Mouse (Mus musculus) embryo, embryonic 11.5 days (tissue): ENCODE results near the gene Zfand3.

Experiments used
- DNase-seq: peaks from one replicate; pipeline ENCODE4 v3.0.0-alpha.2; 2012; ENCODE audit warnings: low read depth, low spot score

The Zfand3 gene

DNA sequence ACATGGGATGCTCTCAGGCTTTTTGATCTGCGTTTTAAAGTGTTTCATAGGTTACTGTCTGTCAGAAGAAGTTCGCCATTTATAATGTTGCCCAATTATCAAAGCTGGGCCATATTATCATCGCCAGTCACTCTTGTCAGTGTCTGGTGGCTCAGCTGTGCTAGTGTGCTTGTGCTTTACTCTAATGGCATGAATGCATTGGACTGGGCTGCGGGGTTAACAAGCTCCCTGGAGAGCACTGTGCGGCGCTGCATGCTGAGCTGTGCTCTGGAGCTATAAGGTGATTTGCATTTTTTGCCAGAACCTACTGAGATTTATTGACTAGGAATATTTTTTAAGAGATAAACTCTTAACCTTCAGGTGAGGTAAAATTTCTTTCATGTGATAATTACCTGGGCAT, 145.4 kb downstream of the Zfand3 start:
- no peak for DNase-seq

GRCm38 (mm10) chr17:30154144-30154543, 149.6 kb downstream of the Zfand3 start:
- DNase-seq: no peak

GRCm38 (mm10) chr17:30154861-30155260, 150.3 kb downstream of the Zfand3 start:
- DNase-seq: no peak

- no peak for DNase-seq
Measured at GRCm38 (mm10) chr17:30155411-30155925, 150.9 kb downstream of the Zfand3 start.

DNA sequence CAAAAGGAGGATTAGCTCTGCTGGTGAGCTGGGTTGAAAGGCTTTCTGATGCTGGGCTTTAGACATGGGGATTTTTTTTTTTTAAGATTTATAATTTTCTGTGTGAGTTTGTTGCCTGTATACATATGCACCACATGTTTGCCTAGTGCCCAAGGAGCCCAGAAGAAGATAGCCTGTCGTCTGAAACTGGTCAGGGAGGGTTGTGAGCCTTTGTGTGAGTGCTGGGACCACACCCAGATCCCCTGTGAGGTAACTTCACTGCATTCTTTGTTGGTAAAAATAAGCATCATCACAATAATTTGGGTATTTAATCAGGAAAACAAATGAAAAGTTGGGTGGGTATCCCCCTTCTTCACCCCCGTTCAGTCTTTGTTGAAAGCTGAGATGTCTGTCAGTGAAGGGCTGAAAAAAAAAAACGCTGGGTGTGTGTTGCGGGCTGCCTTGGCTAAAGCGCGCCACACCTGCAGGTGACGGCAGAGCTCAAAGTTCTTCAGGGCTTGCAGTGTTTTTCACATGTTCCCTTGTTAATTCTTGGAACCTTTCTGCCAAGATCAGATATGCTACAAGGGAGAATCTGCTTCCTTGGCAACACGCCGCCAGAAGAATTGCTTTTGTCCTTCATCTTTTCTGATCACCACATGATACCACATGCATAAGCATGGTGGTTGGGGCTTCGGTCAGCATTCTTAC, 154.0 kb downstream of the Zfand3 start:
- no peak for DNase-seq

DNA sequence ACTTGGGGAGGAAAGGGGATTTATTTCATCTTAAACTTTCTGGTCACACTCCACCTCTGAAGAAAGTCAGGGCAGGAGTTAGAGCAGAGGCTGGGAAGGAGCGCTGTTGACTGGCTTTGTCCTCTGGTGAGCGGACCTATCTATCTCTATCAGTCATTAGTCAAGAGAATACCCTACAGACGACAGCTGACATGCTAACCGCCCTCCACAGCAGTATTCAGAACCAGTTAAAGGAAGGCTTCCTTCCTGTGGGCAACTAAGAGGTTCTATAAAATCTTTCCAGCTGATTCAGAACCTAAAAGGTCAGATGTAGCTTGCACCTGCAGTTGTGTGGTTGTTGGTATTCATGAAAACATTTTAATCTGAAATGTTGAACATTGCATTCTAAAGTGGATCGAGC, 154.8 kb downstream of the Zfand3 start:
- DNase-seq: no peak

DNA sequence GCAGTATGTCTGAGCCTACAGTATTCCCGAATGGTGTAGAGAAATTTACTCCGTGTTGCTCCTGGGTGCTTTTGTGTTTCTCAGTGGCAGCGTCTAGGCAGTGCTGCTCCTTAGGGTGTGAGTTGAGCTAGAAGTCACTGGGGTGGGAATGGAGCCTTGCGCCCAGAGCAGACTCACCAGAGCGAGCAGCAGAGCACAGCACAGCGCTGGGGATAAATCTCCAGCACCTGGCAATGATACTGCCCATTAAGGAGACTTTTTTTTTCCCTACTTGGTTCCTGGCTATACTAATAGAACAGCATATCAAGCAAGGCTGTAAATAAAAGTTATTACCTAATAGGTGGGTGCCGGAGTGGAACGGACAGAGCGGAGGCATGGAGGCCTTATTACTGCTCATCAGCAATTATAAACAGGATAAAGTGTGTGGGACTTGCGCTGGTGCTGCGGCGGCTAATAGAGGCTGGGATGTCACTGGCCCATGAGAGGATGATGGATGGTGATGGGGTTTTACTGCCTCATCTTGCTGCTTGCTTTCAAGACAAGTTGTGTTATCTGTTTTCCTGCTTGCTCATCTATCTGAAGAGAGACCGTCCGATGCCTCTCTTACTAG, 156.4 kb downstream of the Zfand3 start:
- no peak for DNase-seq

- no peak for DNase-seq
Measured at GRCm38 (mm10) chr17:30162983-30163382, 158.4 kb downstream of the Zfand3 start.

- no peak for DNase-seq
Measured at GRCm38 (mm10) chr17:30163793-30164192, 159.3 kb downstream of the Zfand3 start.

GRCm38 (mm10) chr17:30164818-30165217, 160.3 kb downstream of the Zfand3 start:
- DNase-seq: no peak

GRCm38 (mm10) chr17:30177435-30177834, 172.9 kb downstream of the Zfand3 start:
- no peak for DNase-seq

DNA sequence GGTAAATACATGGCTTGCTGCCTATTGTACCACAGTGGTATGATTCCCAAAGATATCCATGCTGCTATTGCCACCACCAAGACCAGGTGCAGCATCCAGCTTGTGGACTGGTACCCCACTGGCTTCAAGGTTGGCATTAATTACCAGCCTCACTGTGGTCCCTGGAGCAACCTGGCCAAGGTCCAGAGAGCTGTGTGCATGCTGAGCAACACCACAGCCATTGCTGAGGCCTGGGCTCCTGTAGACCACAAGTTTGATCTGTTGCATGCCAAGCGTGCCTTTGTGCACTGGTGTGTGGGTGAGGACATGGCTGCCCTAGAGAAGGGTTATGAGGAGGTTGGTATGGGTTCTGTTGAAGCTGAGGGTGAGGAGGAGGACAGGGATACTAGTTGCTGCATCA, 173.9 kb downstream of the Zfand3 start:
- no peak for DNase-seq

DNA sequence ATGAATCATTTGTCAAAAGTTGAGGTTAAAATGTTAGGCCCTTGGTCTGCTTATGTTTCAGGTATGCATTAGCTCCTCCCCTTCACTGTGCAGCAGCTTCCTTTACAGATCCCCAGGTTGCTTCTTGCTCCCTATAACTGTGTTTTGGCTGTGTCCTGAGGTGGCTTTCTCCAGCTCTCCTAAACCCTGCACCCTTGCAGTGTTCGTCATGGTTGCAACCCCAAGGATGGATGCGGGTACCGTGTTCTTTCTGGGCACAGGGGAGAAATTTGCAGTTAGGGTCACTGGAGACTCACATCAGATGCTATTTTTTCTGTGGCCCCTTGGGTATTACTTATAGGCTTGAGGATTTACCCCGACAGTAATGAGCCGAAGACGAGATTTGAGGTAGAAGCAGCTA, 175.7 kb downstream of the Zfand3 start:
- no peak for DNase-seq

GRCm38 (mm10) chr17:30181554-30181953, 177.0 kb downstream of the Zfand3 start:
- no peak for DNase-seq

DNA sequence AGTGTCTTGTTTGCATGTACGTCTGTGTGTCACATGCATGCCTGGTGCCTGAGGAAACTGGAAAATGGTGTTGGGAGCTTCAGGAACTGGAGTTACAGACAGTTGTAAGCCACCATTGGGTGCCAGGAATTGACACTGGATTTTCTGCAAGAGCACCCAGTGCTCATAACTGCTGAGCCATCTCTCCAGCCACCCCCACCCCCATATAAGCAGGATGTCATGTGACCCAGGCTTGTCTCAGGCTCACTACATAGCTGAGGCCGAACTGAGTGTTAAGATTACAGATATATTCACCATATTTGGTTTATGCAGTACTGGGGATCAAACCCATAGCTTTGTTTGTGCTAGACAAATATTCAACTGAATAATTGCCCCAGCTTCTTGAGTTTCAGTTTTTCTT, 177.5 kb downstream of the Zfand3 start:
- DNase-seq: no peak

DNA sequence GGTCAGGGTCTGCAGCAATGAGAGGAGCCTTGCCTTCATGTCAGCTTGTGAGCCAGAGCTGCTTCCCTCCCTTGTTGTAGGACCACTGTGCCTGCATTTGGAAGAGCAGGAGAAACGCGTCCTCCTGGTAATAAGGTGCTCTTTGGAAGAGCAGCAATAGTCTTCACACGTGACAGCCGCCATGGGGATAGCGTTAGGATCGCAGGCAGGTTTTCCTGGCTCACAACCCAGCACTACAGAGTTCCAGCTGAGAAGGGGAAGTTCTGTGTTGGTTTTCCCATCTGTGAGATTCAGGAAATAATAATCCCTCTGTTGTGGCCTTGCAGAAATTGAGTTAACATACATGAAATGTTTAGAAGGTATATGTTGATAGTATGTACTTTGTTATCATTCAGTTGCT, 179.0 kb downstream of the Zfand3 start:
- DNase-seq: no peak

- DNase-seq: no peak
Measured at GRCm38 (mm10) chr17:30187154-30187553, 182.6 kb downstream of the Zfand3 start.

DNA sequence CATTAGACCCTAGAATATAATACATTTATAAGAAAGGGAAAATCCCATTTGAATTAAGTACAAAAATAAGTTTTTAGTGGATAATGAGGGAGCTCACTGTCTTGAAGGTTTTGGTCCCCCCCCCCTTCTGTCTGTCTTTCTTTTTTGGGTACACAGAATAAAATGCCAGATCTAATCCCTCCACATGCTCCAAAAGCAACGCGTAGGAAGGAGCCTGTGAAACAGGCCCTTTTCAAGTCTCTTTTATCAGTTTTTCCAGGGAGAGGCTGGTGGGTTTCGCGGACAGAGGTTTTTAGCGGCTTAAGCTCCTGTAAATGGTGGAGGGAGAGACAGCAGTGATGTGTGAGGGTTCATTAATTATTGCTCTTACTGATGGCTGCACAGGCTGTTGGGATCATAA, 183.0 kb downstream of the Zfand3 start:
- no peak for DNase-seq

DNA sequence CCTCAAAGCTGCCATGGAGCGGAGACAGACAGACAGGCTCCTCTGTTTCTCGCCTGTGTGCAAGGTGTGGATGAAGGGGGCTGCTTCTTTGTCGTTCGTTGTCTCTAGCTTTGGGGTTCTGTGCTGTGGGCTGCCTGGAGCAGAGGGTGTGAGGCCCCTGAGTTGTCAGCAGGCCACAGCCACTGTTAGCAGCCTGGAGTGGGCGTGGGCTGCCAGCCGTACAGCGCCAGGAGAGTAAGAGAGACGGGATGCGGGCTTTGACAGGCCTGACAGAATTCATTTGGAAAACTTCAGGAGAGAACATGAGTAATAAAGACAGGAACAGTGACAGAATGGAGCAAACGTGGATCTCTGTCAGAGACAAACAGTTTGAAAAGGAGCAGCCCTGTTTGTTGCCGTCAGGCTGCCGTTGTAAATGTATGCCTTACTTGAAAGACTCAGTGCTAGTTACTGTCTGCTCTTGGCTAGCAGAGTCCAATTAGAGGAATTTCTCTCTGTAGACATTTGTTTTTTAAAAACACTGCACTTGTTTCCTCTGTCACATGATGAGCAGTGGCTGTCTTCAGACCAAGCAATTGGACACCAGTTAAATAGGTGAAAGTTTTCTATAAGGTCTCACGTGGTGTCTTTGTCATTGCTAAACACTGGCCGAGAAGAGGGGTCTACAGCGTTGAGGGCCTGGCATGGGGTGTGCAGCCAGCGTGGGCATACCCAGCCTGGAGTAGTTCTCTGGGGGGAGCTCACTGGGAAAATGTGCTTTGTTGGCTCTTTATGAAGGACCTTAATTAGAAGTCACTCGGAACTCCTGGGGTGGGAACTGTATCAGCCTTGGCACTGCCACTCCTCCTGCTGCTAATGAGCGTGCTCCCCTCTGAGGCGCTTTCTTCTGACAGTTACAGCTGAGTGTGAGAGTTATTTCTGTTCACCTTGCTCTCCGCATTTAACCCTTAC, 183.8 kb downstream of the Zfand3 start:
- no peak for DNase-seq

- DNase-seq: no peak
Measured at GRCm38 (mm10) chr17:30191097-30191640, 186.6 kb downstream of the Zfand3 start.

GRCm38 (mm10) chr17:30192416-30193005, 188.0 kb downstream of the Zfand3 start:
- no peak for DNase-seq

DNA sequence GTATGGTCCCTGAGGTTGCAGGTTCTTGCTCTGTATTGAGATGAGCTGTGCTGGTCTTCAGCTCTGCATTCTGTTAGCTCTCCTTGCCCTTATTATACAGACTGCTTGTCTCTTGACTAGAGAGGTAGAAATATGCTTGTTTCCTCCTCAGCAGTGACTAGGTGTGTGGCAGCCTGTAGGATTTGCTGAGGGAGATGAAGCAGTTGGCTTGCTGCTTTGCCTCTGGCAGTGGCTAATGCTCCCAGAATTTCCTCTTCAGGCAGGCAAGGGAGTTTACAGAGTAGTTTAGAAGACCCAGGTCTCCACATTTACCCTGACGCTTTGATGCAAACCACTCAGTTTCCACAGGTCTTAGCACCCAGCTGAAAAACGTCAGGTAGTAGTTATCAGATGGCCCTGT, 189.1 kb downstream of the Zfand3 start:
- DNase-seq: no peak
